Mouse (Mus musculus) thymus, adult 2 months (tissue): Measurements from ENCODE around the gene Fam102a. TPM values are rescaled to one million over a fixed set of nuclear protein-coding genes. Genes with fewer than 3 reads are reported as not detected.

Experiments
- DNase-seq: peaks from one replicate; pipeline ENCODE4 v3.0.0; 2021
- H3K27ac ChIP-seq: fragments of 200-500 bp; 2 replicates; pipeline ENCODE4 v1.5.1; 2012; ENCODE audit warnings: low read length, control low read depth; ENCODE audit not compliant: control insufficient read depth, insufficient read depth
- H3K27me3 ChIP-seq: fragments of 200-500 bp; 2 replicates; pipeline ENCODE4 v1.6.1; 2012; ENCODE audit warnings: mild to moderate bottlenecking, low read length, moderate library complexity, mixed read lengths; ENCODE audit not compliant: control insufficient read depth, insufficient read depth
- H3K36me3 ChIP-seq: fragments of 200-500 bp; 2 replicates; pipeline ENCODE4 v1.6.1; 2012; ENCODE audit warnings: mild to moderate bottlenecking, low read length, moderate library complexity; ENCODE audit not compliant: control insufficient read depth, insufficient read depth
- H3K4me1 ChIP-seq: fragments of 200-500 bp; replicated peaks from 2 replicates; pipeline ENCODE4 v1.6.1; 2012; ENCODE audit warnings: low read length; ENCODE audit not compliant: control insufficient read depth, insufficient read depth
- H3K4me3 ChIP-seq: fragments of 200-500 bp; 2 replicates; pipeline ENCODE4 v1.5.1; 2012; ENCODE audit warnings: mild to moderate bottlenecking, low read length, control low read depth, moderate library complexity; ENCODE audit not compliant: control insufficient read depth, insufficient read depth
- CTCF ChIP-seq: fragments of 200-500 bp; IDR thresholded peaks from 2 replicates; pipeline ENCODE4 v1.5.1; 2012; ENCODE audit warnings: mild to moderate bottlenecking, control low read depth, low read length, moderate library complexity, borderline replicate concordance; ENCODE audit not compliant: control insufficient read depth, poor library complexity, insufficient read depth; ENCODE audit errors: extremely low read depth
- POLR2A ChIP-seq: fragments of 200-500 bp; IDR thresholded peaks from 2 replicates; pipeline ENCODE4 v1.6.1; 2012; ENCODE audit warnings: mild to moderate bottlenecking, low read length, control low read depth, moderate library complexity; ENCODE audit not compliant: control insufficient read depth, poor library complexity, insufficient read depth; ENCODE audit errors: extremely low read depth
- WGBS: fragments of 180-500 bp; shearing (Covaris S2); methylation state at CpG from one replicate; pipeline ENCODE4 v1.1.7; 2018; 5-methylcytosine and 5-hydroxymethylcytosine counted together
- polyA plus RNA-seq: library from polyadenylated mRNA; depleted of rRNA; stranded (reverse); fragments of >200 nt; gene quantifications from 2 replicates; pipeline ENCODE4 v1.2.3, GENCODE M21; 2012

The Fam102a gene
- polyA plus RNA-seq, 1 experiment, result 57.4 TPM

GRCm38 (mm10) chr2:32509287-32509686 lies 25.8 kb upstream of the Fam102a start:
- Histone ChIP-seq H3K4me1 (peaks cover 27% of the 10 kb centered on the region), H3K36me3 (no peaks in the 10 kb centered on the region), H3K27me3 (no peaks in the 10 kb centered on the region), H3K27ac (no peak overlapping the region), H3K4me3 (no peak overlapping the region)
- TF ChIP-seq POLR2A, result no peak
- TF ChIP-seq CTCF, result no peak
- WGBS, result 10% methylated on average over 4 of the region's 4 CpGs
- DNase-seq, result no peak

- 44% methylated on average over 8 of the region's 8 CpGs for WGBS
- Histone ChIP-seq H3K4me3 (no peak overlapping the region), H3K27me3 (no peaks in the 10 kb centered on the region), H3K4me1 (peaks cover 32% of the 10 kb centered on the region), H3K36me3 (no peaks in the 10 kb centered on the region), H3K27ac (peak overlapping the region; percentile 6; the same call in 1 of the 2 replicates)
- TF ChIP-seq POLR2A (no peak), CTCF (no peak)
- DNase-seq, result no peak
Observed at GRCm38 (mm10) chr2:32509896-32510295, 25.2 kb upstream of the Fam102a start.

- H3K27ac ChIP-seq, result no peak overlapping the region
- H3K4me3 ChIP-seq, result no peak overlapping the region
- DNase-seq, result no peak
- H3K27me3 ChIP-seq, result no peaks in the 10 kb centered on the region
- no peaks in the 10 kb centered on the region for H3K36me3 ChIP-seq
- TF ChIP-seq CTCF (no peak), POLR2A (no peak)
- peaks cover 28% of the 10 kb centered on the region for H3K4me1 ChIP-seq
- 52% methylated on average over 7 of the region's 7 CpGs for WGBS
Observed at GRCm38 (mm10) chr2:32512592-32512991, 22.5 kb upstream of the Fam102a start.

- TF ChIP-seq CTCF (no peak), POLR2A (no peak)
- Histone ChIP-seq H3K36me3 (no peaks in the 10 kb centered on the region), H3K4me1 (peaks cover 25% of the 10 kb centered on the region), H3K4me3 (no peak overlapping the region), H3K27ac (no peak overlapping the region), H3K27me3 (no peaks in the 10 kb centered on the region)
- no peak for DNase-seq
- 11% methylated on average over 6 of the region's 6 CpGs for WGBS
Observed at GRCm38 (mm10) chr2:32514335-32514734, 20.8 kb upstream of the Fam102a start.

GRCm38 (mm10) chr2:32517233-32517867 lies 17.8 kb upstream of the Fam102a start:
- H3K27ac ChIP-seq, result no peak overlapping the region
- H3K36me3 ChIP-seq, result no peaks in the 10 kb centered on the region
- H3K4me3 ChIP-seq, result no peak overlapping the region
- DNase-seq, result no peak
- no peaks in the 10 kb centered on the region for H3K27me3 ChIP-seq
- TF ChIP-seq CTCF (no peak), POLR2A (no peak)
- 96% methylated on average over 4 of the region's 4 CpGs for WGBS
- H3K4me1 ChIP-seq, result peaks cover 15% of the 10 kb centered on the region

GRCm38 (mm10) chr2:32520034-32520990 lies 14.8 kb upstream of the Fam102a start:
- 65% methylated on average over 8 of the region's 8 CpGs for WGBS
- Histone ChIP-seq H3K27me3 (no peaks in the 10 kb centered on the region), H3K36me3 (no peaks in the 10 kb centered on the region), H3K27ac (no peak overlapping the region), H3K4me3 (no peak overlapping the region), H3K4me1 (no peaks in the 10 kb centered on the region; the same call in none of the 2 replicates)
- DNase-seq, result no peak
- no peak for TF ChIP-seq POLR2A
